Mouse (Mus musculus) heart, embryonic 10.5 days (tissue): ENCODE results near the gene Prkd2. TPM values are rescaled to one million over a fixed set of nuclear protein-coding genes. Genes with fewer than 3 reads are reported as not detected.

Experiments used
- DNase-seq: peaks from one replicate; pipeline ENCODE4 v3.0.0-alpha.2; 2017; ENCODE audit warnings: low spot score
- H3K27ac ChIP-seq: fragments of 300-500 bp; sonication (generic); 2 replicates; pipeline ENCODE4 v1.5.1; 2016; ENCODE audit warnings: mild to moderate bottlenecking
- H3K27me3 ChIP-seq: fragments of 300-500 bp; sonication (generic); 2 replicates; pipeline ENCODE4 v1.6.1; 2016; ENCODE audit warnings: mild to moderate bottlenecking; ENCODE audit not compliant: poor library complexity, insufficient read depth, severe bottlenecking
- H3K36me3 ChIP-seq: fragments of 300-500 bp; sonication (generic); 2 replicates; pipeline ENCODE4 v1.6.1; 2016; ENCODE audit warnings: mild to moderate bottlenecking, moderate library complexity
- H3K4me1 ChIP-seq: fragments of 300-500 bp; sonication (generic); 2 replicates; pipeline ENCODE4 v1.6.1; 2016; ENCODE audit warnings: mild to moderate bottlenecking
- H3K4me3 ChIP-seq: fragments of 300-500 bp; sonication (generic); 2 replicates; pipeline ENCODE4 v1.5.1; 2016; ENCODE audit warnings: mild to moderate bottlenecking, moderate library complexity
- H3K9me3 ChIP-seq: fragments of 300-500 bp; sonication (generic); 2 replicates; pipeline ENCODE4 v1.6.1; 2016; ENCODE audit warnings: mild to moderate bottlenecking, moderate library complexity
- WGBS: fragments of 180-500 bp; shearing (Covaris S2); methylation state at CpG from one replicate; pipeline ENCODE4 v1.1.7; 2016; 5-methylcytosine and 5-hydroxymethylcytosine counted together
- polyA plus RNA-seq: library from polyadenylated mRNA; unstranded; fragments of >200 nt; fragmentation: Nextera tagmentation; extraction: Ambion mirVana; gene quantifications from 2 replicates; pipeline ENCODE4 v1.2.1, GENCODE M21; 2016

Prkd2 gene
- polyA plus RNA-seq = 8.9 and 9.4 TPM in 2 replicates

- H3K27ac ChIP-seq = peak within 1 kb of the TSS; percentile 86
- DNase-seq = peak; percentile 95
- peaks cover 54% of the 10 kb centered on the region for H3K36me3 ChIP-seq
- 1% methylated on average over 32 of the region's 32 CpGs for WGBS
- H3K4me1 ChIP-seq = peaks cover 44% of the 10 kb centered on the region
- 0 out of 2 replicates have a peak, but pooled peaks cover 3% of the 10 kb centered on the region for H3K27me3 ChIP-seq
- H3K9me3 ChIP-seq = no peaks in the 10 kb centered on the region
- H3K4me3 ChIP-seq = peak within 1 kb of the TSS; percentile 73
These were observed at the start of gene Prkd2 for GRCm38 (mm10) chr7:16842645-16843063. Gene Prkd2, plus strand, starts transcription at chr7:16842902.

- Histone ChIP-seq H3K4me1 (peaks cover 21% of the 10 kb centered on the region), H3K9me3 (no peaks in the 10 kb centered on the region), H3K4me3 (peak overlapping the region; percentile 36), H3K27ac (no peak overlapping the region), H3K36me3 (peaks cover 58% of the 10 kb centered on the region), H3K27me3 (no peaks in the 10 kb centered on the region)
- DNase-seq = no peak
- WGBS = 61% methylated on average over 19 of the region's 19 CpGs
These were observed 49.5 kb upstream of the Prkd2 start for GRCm38 (mm10) chr7:16793010-16793725.

- no peaks in the 10 kb centered on the region for H3K27me3 ChIP-seq
- H3K36me3 ChIP-seq = peaks cover 58% of the 10 kb centered on the region
- no peak overlapping the region for H3K27ac ChIP-seq
- WGBS = 85% methylated on average over 5 of the region's 5 CpGs
- H3K9me3 ChIP-seq = no peaks in the 10 kb centered on the region
- H3K4me1 ChIP-seq = peaks cover 21% of the 10 kb centered on the region
- no peak overlapping the region for H3K4me3 ChIP-seq
- no peak for DNase-seq
These were observed 47.8 kb upstream of the Prkd2 start for GRCm38 (mm10) chr7:16794886-16795285.

- Histone ChIP-seq H3K27me3 (no peaks in the 10 kb centered on the region), H3K4me3 (no peak overlapping the region), H3K4me1 (no peaks in the 10 kb centered on the region), H3K9me3 (no peaks in the 10 kb centered on the region), H3K36me3 (peaks cover 24% of the 10 kb centered on the region), H3K27ac (no peak overlapping the region)
- no peak for DNase-seq
- WGBS = 32% methylated on average over 8 of the region's 8 CpGs
These were observed 38.2 kb upstream of the Prkd2 start for GRCm38 (mm10) chr7:16804409-16805028.

GRCm38 (mm10) chr7:16807936-16808335, 34.8 kb upstream of the Prkd2 start:
- Histone ChIP-seq H3K4me1 (peaks cover 19% of the 10 kb centered on the region), H3K36me3 (peaks cover 35% of the 10 kb centered on the region), H3K9me3 (no peaks in the 10 kb centered on the region), H3K27me3 (peaks cover 29% of the 10 kb centered on the region), H3K4me3 (no peak overlapping the region), H3K27ac (no peak overlapping the region)
- 87% methylated on average over 9 of the region's 9 CpGs for WGBS
- no peak for DNase-seq

GRCm38 (mm10) chr7:16808647-16809046, 34.1 kb upstream of the Prkd2 start:
- 83% methylated on average over 9 of the region's 9 CpGs for WGBS
- Histone ChIP-seq H3K4me1 (peaks cover 19% of the 10 kb centered on the region), H3K36me3 (peaks cover 42% of the 10 kb centered on the region), H3K27me3 (peaks cover 33% of the 10 kb centered on the region), H3K4me3 (no peak overlapping the region), H3K9me3 (no peaks in the 10 kb centered on the region), H3K27ac (no peak overlapping the region)
- no peak for DNase-seq

GRCm38 (mm10) chr7:16809739-16810138, 33.0 kb upstream of the Prkd2 start:
- Histone ChIP-seq H3K4me3 (no peak overlapping the region), H3K9me3 (no peaks in the 10 kb centered on the region), H3K27me3 (peaks cover 33% of the 10 kb centered on the region), H3K36me3 (peaks cover 53% of the 10 kb centered on the region), H3K4me1 (peaks cover 19% of the 10 kb centered on the region), H3K27ac (no peak overlapping the region)
- DNase-seq = no peak
- 23% methylated on average over 10 of the region's 10 CpGs for WGBS

GRCm38 (mm10) chr7:16810399-16810919, 32.2 kb upstream of the Prkd2 start:
- Histone ChIP-seq H3K36me3 (peaks cover 54% of the 10 kb centered on the region), H3K4me3 (peak overlapping the region; percentile 61), H3K27me3 (peaks cover 33% of the 10 kb centered on the region), H3K27ac (peak overlapping the region; percentile 74), H3K4me1 (peaks cover 22% of the 10 kb centered on the region), H3K9me3 (no peaks in the 10 kb centered on the region)
- no peak for DNase-seq
- WGBS = 46% methylated on average over 28 of the region's 28 CpGs

GRCm38 (mm10) chr7:16810920-16811648, 31.6 kb upstream of the Prkd2 start:
- H3K9me3 ChIP-seq = no peaks in the 10 kb centered on the region
- H3K4me1 ChIP-seq = peaks cover 25% of the 10 kb centered on the region
- H3K27me3 ChIP-seq = peaks cover 33% of the 10 kb centered on the region
- no peak for DNase-seq
- H3K4me3 ChIP-seq = peak overlapping the region; percentile 61
- peaks cover 54% of the 10 kb centered on the region for H3K36me3 ChIP-seq
- H3K27ac ChIP-seq = peak overlapping the region; percentile 74
- 4% methylated on average over 90 of the region's 90 CpGs for WGBS

GRCm38 (mm10) chr7:16811649-16812070, 31.0 kb upstream of the Prkd2 start:
- peaks cover 33% of the 10 kb centered on the region for H3K27me3 ChIP-seq
- H3K4me1 ChIP-seq = peaks cover 25% of the 10 kb centered on the region
- no peaks in the 10 kb centered on the region for H3K9me3 ChIP-seq
- DNase-seq = no peak
- H3K36me3 ChIP-seq = peaks cover 49% of the 10 kb centered on the region
- peak overlapping the region; percentile 61 for H3K4me3 ChIP-seq
- H3K27ac ChIP-seq = peak overlapping the region; percentile 74
- WGBS = 11% methylated on average over 17 of the region's 17 CpGs

- no peak for DNase-seq
- Histone ChIP-seq H3K27ac (no peak overlapping the region), H3K9me3 (no peaks in the 10 kb centered on the region), H3K4me1 (peaks cover 32% of the 10 kb centered on the region), H3K36me3 (peaks cover 47% of the 10 kb centered on the region), H3K4me3 (no peak overlapping the region), H3K27me3 (peaks cover 33% of the 10 kb centered on the region)
- 69% methylated on average over 2 of the region's 2 CpGs for WGBS
These were observed 30.2 kb upstream of the Prkd2 start for GRCm38 (mm10) chr7:16812505-16812904.

GRCm38 (mm10) chr7:16815351-16815941, 27.3 kb upstream of the Prkd2 start, which contains the start of gene Strn4:
Gene Strn4, plus strand, starts transcription at chr7:16815889.
- WGBS = 18% methylated on average over 1 of the region's 1 CpGs
- Histone ChIP-seq H3K4me3 (peak within 1 kb of the TSS; percentile 100), H3K9me3 (no peaks in the 10 kb centered on the region), H3K27ac (peak within 1 kb of the TSS; percentile 100), H3K27me3 (peaks cover 29% of the 10 kb centered on the region), H3K4me1 (peaks cover 57% of the 10 kb centered on the region), H3K36me3 (peaks cover 27% of the 10 kb centered on the region)
- DNase-seq = no peak
